Mouse (Mus musculus): ENCODE data around the gene Pcsk1n. TPM values are rescaled to one million over a fixed set of nuclear protein-coding genes. Genes with fewer than 3 reads are reported as not detected.
"Not testable (repeated sequence)": the region's sequence is repeated elsewhere in the genome, so short reads cannot be mapped to it uniquely, and the experiment has no call there.

Gene Pcsk1n
- polyA plus RNA-seq, 1 experiment from 2014 or later: 17.5 TPM

DNA sequence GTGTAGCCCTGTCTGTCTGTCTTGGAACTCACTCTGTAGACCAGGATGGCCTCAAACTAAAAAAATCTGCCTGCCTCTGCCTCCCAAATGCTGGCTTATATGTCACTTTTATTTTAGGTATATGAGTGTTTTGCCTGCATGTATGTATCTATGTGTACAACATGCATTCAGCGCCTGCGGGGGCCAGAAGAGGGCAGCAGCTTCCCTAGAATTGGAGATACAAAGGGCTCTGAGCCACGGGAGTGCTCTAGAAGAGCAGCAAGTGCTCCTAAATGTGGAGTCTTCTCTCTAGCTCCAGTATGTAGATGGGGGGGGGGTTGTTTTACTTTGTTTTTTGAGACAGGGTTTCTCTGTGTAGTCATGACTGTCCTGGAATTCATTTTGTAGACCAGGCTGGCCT, 4.0 kb upstream of the Pcsk1n start:
- not testable (repeated sequence) for ATAC-seq

GRCm38 (mm10) chrX:7917960-7918359, 1.7 kb upstream of the Pcsk1n start:
- H3K36me3 ChIP-seq (ENCODE audit: control insufficient read depth, insufficient read depth); ATAC-seq; H3K9me3 ChIP-seq (ENCODE audit: control insufficient read depth); H3K4me1 ChIP-seq (replicated peaks; ENCODE audit: control insufficient read depth, insufficient read depth, low read length); H3K4me3 ChIP-seq (ENCODE audit: low read depth, low read length); H3K9ac ChIP-seq (ENCODE audit: low read depth, low read length); H3K4me2 ChIP-seq (replicated peaks; ENCODE audit: low read depth); H3K27ac ChIP-seq (ENCODE audit: low read depth, low read length): not testable (repeated sequence)
- H3K27me3 ChIP-seq (replicated peaks; ENCODE audit: control insufficient read depth, insufficient read depth, low read length): peaks cover 32% of the 10 kb centered on the region
- WGBS: 68% methylated on average over 6 of the region's 6 CpGs
- TF ChIP-seq CTCF (IDR thresholded peaks at IDR 0.05; ENCODE audit: low read depth): 0 out of 2 replicates have a peak, but pooled peaks have one; percentile 20

More for the DNA sequence above, 4.0 kb upstream of the Pcsk1n start:
- peak; percentile 52 for TF ChIP-seq CTCF (IDR thresholded peaks at IDR 0.05; ENCODE audit: low read depth)
- H3K4me1 ChIP-seq (replicated peaks; ENCODE audit: control insufficient read depth, insufficient read depth, low read length); H3K9ac ChIP-seq (ENCODE audit: low read depth, low read length); H3K4me2 ChIP-seq (replicated peaks; ENCODE audit: low read depth); H3K9me3 ChIP-seq (ENCODE audit: control insufficient read depth); H3K4me3 ChIP-seq (ENCODE audit: low read depth, low read length); H3K27ac ChIP-seq (ENCODE audit: low read depth, low read length); H3K36me3 ChIP-seq (ENCODE audit: control insufficient read depth, insufficient read depth): not testable (repeated sequence)
- peaks cover 12% of the 10 kb centered on the region for H3K27me3 ChIP-seq (replicated peaks; ENCODE audit: control insufficient read depth, insufficient read depth, low read length)
- 38% methylated on average over 3 of the region's 3 CpGs for WGBS

GRCm38 (mm10) chrX:7922032-7922431, 2.4 kb downstream of the Pcsk1n start:
- Histone ChIP-seq H3K4me1 (replicated peaks; ENCODE audit: control insufficient read depth, insufficient read depth, low read length) (no peaks in the 10 kb centered on the region), H3K4me2 (replicated peaks; ENCODE audit: low read depth) (peak overlapping the region; percentile 47), H3K9me3 (ENCODE audit: control insufficient read depth) (no peaks in the 10 kb centered on the region), H3K27me3 (replicated peaks; ENCODE audit: control insufficient read depth, insufficient read depth, low read length) (peaks cover 36% of the 10 kb centered on the region), H3K4me3 (ENCODE audit: low read depth, low read length) (peak overlapping the region; percentile 26), H3K9ac (ENCODE audit: low read depth, low read length) (no peak overlapping the region), H3K36me3 (ENCODE audit: control insufficient read depth, insufficient read depth) (no peaks in the 10 kb centered on the region), H3K27ac (ENCODE audit: low read depth, low read length) (no peak overlapping the region)
- 13% methylated on average over 47 of the region's 48 CpGs for WGBS
- TF ChIP-seq CTCF (IDR thresholded peaks at IDR 0.05; ENCODE audit: low read depth): no peak
- no peak for ATAC-seq

DNA sequence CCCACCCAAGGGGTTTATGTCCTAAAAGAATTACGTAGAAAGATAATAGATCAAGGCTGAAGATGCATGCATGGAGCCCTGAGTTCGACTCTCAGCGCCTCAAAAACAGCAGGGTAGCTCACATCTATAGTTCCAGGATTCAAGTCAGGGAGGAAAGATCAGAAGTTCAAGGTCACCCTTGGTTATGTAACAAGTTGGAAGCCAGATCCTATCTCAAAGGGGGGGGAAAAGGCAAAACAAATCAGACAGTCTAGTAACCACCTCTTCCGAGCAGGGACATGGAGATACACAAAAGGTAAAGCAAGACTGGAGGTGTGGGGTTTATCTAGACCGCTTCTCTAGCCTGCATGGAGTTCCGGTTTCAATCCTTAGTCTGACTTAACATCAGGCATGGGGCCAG, 6.6 kb downstream of the Pcsk1n start:
- Histone ChIP-seq H3K27ac (ENCODE audit: low read depth, low read length) (no peak overlapping the region), H3K4me3 (ENCODE audit: low read depth, low read length) (no peak overlapping the region), H3K36me3 (ENCODE audit: control insufficient read depth, insufficient read depth) (peaks cover 2% of the 10 kb centered on the region; the same call in 1 of the 2 replicates), H3K27me3 (replicated peaks; ENCODE audit: control insufficient read depth, insufficient read depth, low read length) (peaks cover 19% of the 10 kb centered on the region), H3K9me3 (ENCODE audit: control insufficient read depth) (no peaks in the 10 kb centered on the region), H3K9ac (ENCODE audit: low read depth, low read length) (no peak overlapping the region), H3K4me2 (replicated peaks; ENCODE audit: low read depth) (no peak overlapping the region), H3K4me1 (replicated peaks; ENCODE audit: control insufficient read depth, insufficient read depth, low read length) (no peaks in the 10 kb centered on the region)
- 75% methylated on average over 6 of the region's 6 CpGs for WGBS
- TF ChIP-seq CTCF (IDR thresholded peaks at IDR 0.05; ENCODE audit: low read depth): no peak
- no peak for ATAC-seq

GRCm38 (mm10) chrX:7927116-7927515, 7.5 kb downstream of the Pcsk1n start:
- no peak for TF ChIP-seq CTCF (IDR thresholded peaks at IDR 0.05; ENCODE audit: low read depth)
- ATAC-seq: no peak
- peaks cover 5% of the 10 kb centered on the region; the same call in 1 of the 2 replicates for H3K36me3 ChIP-seq (ENCODE audit: control insufficient read depth, insufficient read depth)
- 34% methylated on average over 10 of the region's 10 CpGs for WGBS
- H3K9ac ChIP-seq (ENCODE audit: low read depth, low read length): no peak overlapping the region
- H3K4me2 ChIP-seq (replicated peaks; ENCODE audit: low read depth): no peak overlapping the region
- no peak overlapping the region for H3K27ac ChIP-seq (ENCODE audit: low read depth, low read length)
- H3K4me3 ChIP-seq (ENCODE audit: low read depth, low read length): no peak overlapping the region
- H3K4me1 ChIP-seq (replicated peaks; ENCODE audit: control insufficient read depth, insufficient read depth, low read length): no peaks in the 10 kb centered on the region
- H3K9me3 ChIP-seq (ENCODE audit: control insufficient read depth): no peaks in the 10 kb centered on the region
- H3K27me3 ChIP-seq (replicated peaks; ENCODE audit: control insufficient read depth, insufficient read depth, low read length): peaks cover 11% of the 10 kb centered on the region

GRCm38 (mm10) chrX:7928270-7928790, 8.7 kb downstream of the Pcsk1n start, which contains the start of gene Eras:
TSS of gene Eras (minus strand) at chrX:7928607.
- Histone ChIP-seq H3K9me3 (ENCODE audit: control insufficient read depth) (no peaks in the 10 kb centered on the region), H3K4me1 (replicated peaks; ENCODE audit: control insufficient read depth, insufficient read depth, low read length) (no peaks in the 10 kb centered on the region), H3K4me2 (replicated peaks; ENCODE audit: low read depth) (no peak within 1 kb of the TSS), H3K27ac (ENCODE audit: low read depth, low read length) (no peak within 1 kb of the TSS), H3K9ac (ENCODE audit: low read depth, low read length) (no peak within 1 kb of the TSS), H3K36me3 (ENCODE audit: control insufficient read depth, insufficient read depth) (peaks cover 5% of the 10 kb centered on the region; the same call in 1 of the 2 replicates), H3K27me3 (replicated peaks; ENCODE audit: control insufficient read depth, insufficient read depth, low read length) (0 out of 2 replicates have a peak, but pooled peaks cover 2% of the 10 kb centered on the region), H3K4me3 (ENCODE audit: low read depth, low read length) (0 out of 2 replicates have a peak within 1 kb of the TSS, but pooled peaks have one; percentile 2)
- 23% methylated on average over 18 of the region's 19 CpGs for WGBS
- ATAC-seq: no peak
- no peak for TF ChIP-seq CTCF (IDR thresholded peaks at IDR 0.05; ENCODE audit: low read depth)
